Mouse (Mus musculus) embryonic facial prominence, embryonic 11.5 days (tissue): ENCODE data around the gene Gadl1. TPM values are rescaled to one million over a fixed set of nuclear protein-coding genes. Genes with fewer than 3 reads are reported as not detected.

ENCODE experiments used
- ATAC-seq: fragments of 200-750 bp; cut with Nextera tagmentation; replicated peaks from 2 replicates; pipeline ENCODE4 v1.8.0; 2017; ENCODE audit warnings: low read depth; ENCODE audit not compliant: insufficient number of reproducible peaks, low FRiP score, low TSS enrichment
- DNase-seq: peaks from one replicate; pipeline ENCODE4 v3.0.0-alpha.2; 2015; ENCODE audit warnings: low spot score
- H3K27ac ChIP-seq: fragments of 300-500 bp; sonication (generic); replicated peaks from 2 replicates; pipeline ENCODE4 v1.5.1; 2014; ENCODE audit warnings: mild to moderate bottlenecking, low read depth, low read length, control low read depth
- H3K27me3 ChIP-seq: fragments of 300-500 bp; sonication (generic); 2 replicates; pipeline ENCODE4 v1.6.1; 2014; ENCODE audit warnings: mild to moderate bottlenecking, low read length, moderate library complexity, mixed read lengths; ENCODE audit not compliant: control insufficient read depth, insufficient read depth
- H3K36me3 ChIP-seq: fragments of 300-500 bp; sonication (generic); replicated peaks from 2 replicates; pipeline ENCODE4 v1.6.1; 2014; ENCODE audit warnings: low read depth, mild to moderate bottlenecking, low read length, moderate library complexity, mixed read lengths; ENCODE audit not compliant: control insufficient read depth, insufficient read depth
- H3K4me1 ChIP-seq: fragments of 300-500 bp; sonication (generic); 2 replicates; pipeline ENCODE4 v1.6.1; 2014; ENCODE audit warnings: low read length, mixed read lengths; ENCODE audit not compliant: control insufficient read depth, insufficient read depth
- H3K4me2 ChIP-seq: fragments of 300-500 bp; sonication (generic); 2 replicates; pipeline ENCODE4 v1.6.1; 2014; ENCODE audit warnings: low read depth, mild to moderate bottlenecking, control low read depth, low read length, moderate library complexity
- H3K4me3 ChIP-seq: fragments of 300-500 bp; sonication (generic); 2 replicates; pipeline ENCODE4 v1.5.1; 2014; ENCODE audit warnings: low read depth, low read length, control low read depth
- H3K9ac ChIP-seq: fragments of 300-500 bp; sonication (generic); replicated peaks from 2 replicates; pipeline ENCODE4 v1.6.1; 2014; ENCODE audit warnings: mild to moderate bottlenecking, control low read depth, low read length
- H3K9me3 ChIP-seq: fragments of 300-500 bp; sonication (generic); replicated peaks from 2 replicates; pipeline ENCODE4 v1.6.1; 2016; ENCODE audit warnings: mild to moderate bottlenecking, low read length, inconsistent platforms, mixed read lengths; ENCODE audit not compliant: control insufficient read depth
- WGBS: fragments of 180-500 bp; shearing (Covaris S2); extraction: QIAGEN DNeasy Blood & Tissue Kit; methylation state at CpG from one replicate; pipeline ENCODE4 v1.1.7; 2014; 5-methylcytosine and 5-hydroxymethylcytosine counted together
- polyA plus RNA-seq: library from polyadenylated mRNA; unstranded; fragments of >200 nt; fragmentation: Nextera tagmentation; extraction: Ambion mirVana; gene quantifications from 2 replicates; pipeline ENCODE4 v1.2.1, GENCODE M21; 2014

Gene Gadl1
- polyA plus RNA-seq, 1 experiment from 2014 or later = 0.74 TPM

DNA sequence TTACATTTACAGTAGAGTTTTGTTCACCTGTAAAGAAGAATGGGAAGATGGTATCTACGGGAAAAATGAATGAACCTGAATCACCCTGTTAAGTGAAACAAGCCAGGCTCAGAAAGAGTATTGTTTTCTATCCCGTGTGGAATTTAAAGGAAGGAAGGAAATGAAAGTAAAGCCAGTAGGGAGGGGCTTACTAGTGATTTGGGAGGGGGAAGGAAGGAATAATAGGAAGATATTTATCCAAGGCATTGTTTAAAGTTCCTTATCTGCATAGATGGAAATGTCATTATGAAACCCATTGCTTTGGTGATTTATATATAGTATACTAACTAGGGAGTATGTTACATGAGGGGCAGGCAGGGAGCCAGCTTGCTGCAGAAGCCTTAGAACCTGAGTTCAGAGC, 199.5 kb downstream of the Gadl1 start:
- no peaks in the 10 kb centered on the region for H3K9me3 ChIP-seq
- ATAC-seq = no peak
- no peaks in the 10 kb centered on the region for H3K4me1 ChIP-seq
- H3K27me3 ChIP-seq = no peaks in the 10 kb centered on the region
- H3K9ac ChIP-seq = no peak overlapping the region
- H3K36me3 ChIP-seq = peaks cover 2% of the 10 kb centered on the region; the same call in 1 of the 2 replicates
- no peak overlapping the region for H3K4me3 ChIP-seq
- DNase-seq = no peak
- H3K4me2 ChIP-seq = no peak overlapping the region
- no peak overlapping the region for H3K27ac ChIP-seq
- WGBS = 71% methylated on average over 2 of the region's 2 CpGs

DNA sequence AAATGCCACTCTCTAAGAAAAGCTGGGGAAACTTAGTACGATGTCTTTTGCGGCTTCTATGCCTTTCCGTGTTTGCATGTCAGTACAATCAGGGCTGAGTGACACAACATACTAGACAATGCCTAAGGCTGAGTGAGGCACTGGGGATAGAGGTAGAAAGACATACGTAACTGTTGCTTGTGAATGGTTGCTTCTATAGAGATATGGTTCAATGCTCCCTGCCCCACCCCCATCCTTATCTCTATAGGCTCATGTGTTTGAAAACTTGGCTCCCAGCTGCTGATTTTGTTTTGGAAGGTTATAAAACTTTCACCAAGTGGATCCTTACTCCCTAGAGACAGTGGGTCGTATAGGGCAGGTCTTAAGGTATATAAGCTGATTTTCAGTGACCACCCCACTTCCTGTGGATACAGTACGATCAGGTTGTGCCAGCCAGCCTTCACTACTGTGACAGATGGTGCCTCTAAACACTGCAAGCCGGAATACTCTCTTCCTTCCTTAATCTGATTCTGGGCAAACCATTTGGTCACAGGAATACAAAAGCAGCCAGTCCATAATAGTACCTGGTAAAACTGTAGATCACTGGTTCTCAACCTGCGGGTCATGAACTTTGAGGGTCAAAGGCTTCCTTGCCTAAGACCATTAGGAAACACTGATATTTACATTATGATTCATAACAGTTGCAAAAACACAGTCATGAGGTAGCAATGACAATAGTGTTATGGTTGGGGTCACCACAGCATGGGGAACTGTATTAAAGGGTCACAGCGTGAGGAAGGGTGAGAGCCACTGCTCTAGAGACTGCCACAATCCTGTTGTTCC, 202.1 kb downstream of the Gadl1 start:
- Histone ChIP-seq H3K27me3 (no peaks in the 10 kb centered on the region), H3K27ac (no peak overlapping the region), H3K4me1 (no peaks in the 10 kb centered on the region), H3K9me3 (no peaks in the 10 kb centered on the region), H3K4me3 (no peak overlapping the region), H3K36me3 (peaks cover 2% of the 10 kb centered on the region; the same call in 1 of the 2 replicates), H3K4me2 (no peak overlapping the region), H3K9ac (no peak overlapping the region)
- 85% methylated on average over 9 of the region's 9 CpGs for WGBS
- no peak for DNase-seq
- ATAC-seq = no peak

DNA sequence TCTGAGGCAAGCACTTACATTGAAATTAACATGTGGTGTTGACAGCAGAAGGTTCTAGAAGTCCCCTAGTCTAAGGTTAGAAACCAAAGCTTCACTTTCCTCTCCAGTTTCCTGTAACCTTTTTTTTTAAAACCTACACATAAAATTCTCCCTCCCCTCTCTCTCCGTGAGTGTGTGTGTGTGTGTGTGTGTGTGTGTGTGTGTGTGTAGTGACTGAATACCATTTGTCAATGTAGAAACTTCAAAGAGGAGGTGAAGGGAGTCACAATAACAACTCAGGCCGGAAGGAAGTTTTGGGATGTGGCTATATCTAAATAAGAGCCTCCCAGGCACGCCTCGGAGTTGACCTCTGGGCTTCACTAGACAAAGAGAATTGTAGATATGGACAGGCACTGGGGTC, 205.1 kb downstream of the Gadl1 start:
- no peak overlapping the region for H3K9ac ChIP-seq
- H3K36me3 ChIP-seq = peaks cover 2% of the 10 kb centered on the region; the same call in 1 of the 2 replicates
- 33% methylated on average over 4 of the region's 4 CpGs for WGBS
- H3K27ac ChIP-seq = no peak overlapping the region
- no peak overlapping the region for H3K4me3 ChIP-seq
- no peaks in the 10 kb centered on the region for H3K27me3 ChIP-seq
- no peak overlapping the region for H3K4me2 ChIP-seq
- ATAC-seq (no peak), DNase-seq (no peak)
- H3K4me1 ChIP-seq = no peaks in the 10 kb centered on the region
- H3K9me3 ChIP-seq = no peaks in the 10 kb centered on the region

DNA sequence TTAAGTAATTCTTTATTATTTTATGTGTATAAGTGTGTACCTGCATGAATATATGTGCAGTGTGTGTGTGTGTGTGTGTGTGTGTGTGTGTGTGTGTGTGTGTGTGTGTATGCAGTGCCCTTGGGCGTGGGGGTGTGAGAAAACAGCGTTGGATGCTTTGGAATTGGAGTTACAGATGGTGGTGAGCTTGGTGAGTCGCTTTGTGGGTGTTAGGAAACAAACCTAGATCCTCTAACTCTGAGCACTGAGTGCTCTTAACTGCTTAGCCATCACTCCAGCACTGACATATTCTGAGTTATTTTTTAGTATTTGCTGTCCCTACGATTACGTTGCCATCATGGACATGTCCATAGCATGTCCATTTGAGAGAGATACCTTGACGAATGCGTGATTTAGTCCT, 206.6 kb downstream of the Gadl1 start:
- Histone ChIP-seq H3K4me1 (no peaks in the 10 kb centered on the region), H3K27ac (no peak overlapping the region), H3K9ac (no peak overlapping the region), H3K9me3 (no peaks in the 10 kb centered on the region), H3K4me3 (no peak overlapping the region), H3K27me3 (no peaks in the 10 kb centered on the region), H3K36me3 (no peaks in the 10 kb centered on the region), H3K4me2 (no peak overlapping the region)
- 92% methylated on average over 7 of the region's 7 CpGs for WGBS
- ATAC-seq = no peak
- no peak for DNase-seq

DNA sequence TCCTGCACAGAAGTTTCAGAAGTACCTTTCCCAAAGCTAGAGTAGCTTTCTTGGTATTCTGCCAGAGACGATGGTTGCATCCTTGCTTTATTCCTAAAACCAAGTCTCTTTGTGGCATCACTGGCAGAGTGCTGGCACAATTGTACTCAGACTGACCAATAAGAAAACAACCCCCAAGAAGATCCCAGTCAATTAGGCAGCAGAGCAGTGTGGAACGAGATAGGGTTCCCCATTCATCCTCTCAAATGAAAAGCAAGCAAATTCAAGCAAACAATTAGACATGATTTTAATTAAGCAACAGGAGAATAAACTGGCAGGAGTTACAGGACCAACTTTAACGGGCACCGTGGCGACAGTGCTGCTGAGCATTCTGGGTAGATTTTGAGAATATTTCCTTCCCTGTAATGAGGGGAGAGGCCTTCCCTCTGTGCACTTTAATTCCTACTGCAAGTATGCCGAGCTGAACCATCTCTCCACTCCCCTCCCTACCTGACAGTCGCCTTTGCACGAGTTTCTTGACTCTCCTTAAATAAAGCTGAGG, 209.1 kb downstream of the Gadl1 start:
- Histone ChIP-seq H3K4me3 (no peak overlapping the region), H3K9ac (no peak overlapping the region), H3K27ac (no peak overlapping the region), H3K27me3 (no peaks in the 10 kb centered on the region), H3K9me3 (no peaks in the 10 kb centered on the region), H3K4me1 (no peaks in the 10 kb centered on the region), H3K36me3 (no peaks in the 10 kb centered on the region), H3K4me2 (no peak overlapping the region)
- ATAC-seq (no peak), DNase-seq (no peak)
- WGBS = 68% methylated on average over 8 of the region's 8 CpGs

DNA sequence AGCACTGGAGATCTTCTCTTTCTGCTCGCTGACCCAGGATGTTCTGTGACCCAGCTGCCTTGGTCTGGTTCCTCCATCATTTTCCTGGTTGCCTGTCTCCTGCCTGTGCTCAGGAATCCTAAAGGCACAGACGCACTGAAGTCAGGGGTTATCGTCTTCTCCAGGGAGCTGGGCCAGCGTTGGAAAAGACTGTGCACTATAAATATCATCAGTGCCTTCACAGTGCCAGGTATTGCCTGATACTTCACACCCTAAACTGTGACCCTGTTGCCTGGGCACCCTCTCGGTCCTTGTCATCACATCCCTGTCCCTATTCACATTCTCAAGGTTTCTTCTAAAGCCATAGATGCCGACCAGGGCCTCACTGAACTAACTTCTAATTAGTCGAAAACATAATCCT, 210.7 kb downstream of the Gadl1 start:
- WGBS = 87% methylated on average over 7 of the region's 7 CpGs
- Histone ChIP-seq H3K9ac (no peak overlapping the region), H3K27ac (no peak overlapping the region), H3K4me1 (no peaks in the 10 kb centered on the region), H3K27me3 (no peaks in the 10 kb centered on the region), H3K36me3 (no peaks in the 10 kb centered on the region), H3K9me3 (no peaks in the 10 kb centered on the region), H3K4me2 (no peak overlapping the region), H3K4me3 (no peak overlapping the region)
- ATAC-seq (no peak), DNase-seq (no peak)

DNA sequence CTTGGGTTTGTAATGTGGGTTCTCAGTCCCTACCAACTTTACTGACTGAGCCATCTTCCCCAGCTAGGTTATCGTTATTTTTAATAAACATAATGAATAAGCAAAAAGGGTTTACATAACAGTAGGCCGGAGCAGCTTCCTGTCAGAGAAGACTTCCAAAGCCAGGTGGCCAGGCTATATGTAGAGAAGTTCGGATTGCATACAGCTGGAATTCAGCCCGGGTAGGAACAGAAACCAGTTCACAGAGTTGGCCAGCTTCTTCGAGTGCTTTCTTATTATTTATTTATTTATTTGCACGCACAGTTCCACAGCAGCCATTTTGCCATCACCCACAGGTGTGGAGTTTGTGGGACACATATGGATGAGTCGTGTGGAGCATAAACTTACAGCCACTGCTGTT, 212.2 kb downstream of the Gadl1 start:
- no peak overlapping the region for H3K9ac ChIP-seq
- H3K4me1 ChIP-seq = no peaks in the 10 kb centered on the region
- H3K27me3 ChIP-seq = no peaks in the 10 kb centered on the region
- DNase-seq (no peak), ATAC-seq (no peak)
- H3K9me3 ChIP-seq = no peaks in the 10 kb centered on the region
- H3K36me3 ChIP-seq = no peaks in the 10 kb centered on the region
- H3K4me3 ChIP-seq = no peak overlapping the region
- WGBS = 85% methylated on average over 7 of the region's 7 CpGs
- no peak overlapping the region for H3K27ac ChIP-seq
- no peak overlapping the region for H3K4me2 ChIP-seq

DNA sequence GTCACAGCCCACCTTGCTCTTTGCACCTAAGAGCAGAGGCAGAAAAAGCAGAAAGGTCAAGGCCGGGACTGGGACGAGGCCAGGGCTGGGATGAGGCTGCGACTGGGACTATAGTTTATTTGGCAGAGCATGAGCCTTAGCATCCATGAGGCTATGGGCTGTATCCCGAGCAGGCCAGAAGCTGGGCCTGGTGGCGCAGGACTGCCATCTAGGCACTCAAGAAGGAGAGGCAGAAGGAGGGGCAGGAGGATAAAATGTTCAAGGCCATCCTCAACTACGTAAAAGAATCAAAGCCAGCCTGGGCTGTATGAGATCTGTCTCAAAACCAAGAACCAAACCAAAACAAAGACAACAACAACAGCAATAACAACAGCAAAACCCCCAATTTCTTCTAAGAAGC, 213.3 kb downstream of the Gadl1 start:
- Histone ChIP-seq H3K4me2 (no peak overlapping the region), H3K27me3 (no peaks in the 10 kb centered on the region), H3K4me1 (no peaks in the 10 kb centered on the region), H3K9me3 (no peaks in the 10 kb centered on the region), H3K27ac (no peak overlapping the region), H3K36me3 (no peaks in the 10 kb centered on the region), H3K4me3 (no peak overlapping the region), H3K9ac (no peak overlapping the region)
- no peak for DNase-seq
- ATAC-seq = no peak
- WGBS = 64% methylated on average over 6 of the region's 6 CpGs
